Mouse (Mus musculus) ZHBTc4 (cell line): ENCODE measurements at regions not wholly inside any gene's neighbourhood (a gene's known extent, or its start where the extent isn't known, plus 50 kb on each side); places are given as distances from the start of the nearest gene placed in this dataset.

Experiments used
- DNase-seq: peaks from one replicate; pipeline ENCODE4 v3.0.0-alpha.2; 2011; ENCODE audit warnings: low read depth, low spot score

DNA sequence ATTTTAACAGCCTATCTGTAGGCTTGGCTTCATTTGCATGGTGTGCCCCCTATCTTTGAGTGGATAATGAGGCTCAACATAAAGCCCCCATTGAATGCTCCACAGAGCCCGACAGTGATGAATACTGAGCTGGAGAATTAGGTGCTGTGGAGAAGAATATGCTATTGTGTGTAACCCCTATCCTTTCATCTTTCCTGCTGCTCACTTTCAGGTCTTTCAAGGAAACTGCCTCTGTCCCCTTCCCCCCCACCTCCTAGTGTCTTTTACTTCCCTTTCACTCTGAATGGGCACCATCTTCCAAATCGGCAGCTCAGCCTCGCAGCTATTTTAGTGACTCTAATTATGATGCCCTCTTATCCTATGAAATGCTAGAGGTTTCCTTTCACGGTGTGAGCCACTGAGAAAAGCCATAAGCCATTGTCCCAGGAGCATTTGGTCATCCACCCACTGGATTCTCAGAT lies 549.8 kb upstream of the Btbd3 start:
- no peak for DNase-seq

DNA sequence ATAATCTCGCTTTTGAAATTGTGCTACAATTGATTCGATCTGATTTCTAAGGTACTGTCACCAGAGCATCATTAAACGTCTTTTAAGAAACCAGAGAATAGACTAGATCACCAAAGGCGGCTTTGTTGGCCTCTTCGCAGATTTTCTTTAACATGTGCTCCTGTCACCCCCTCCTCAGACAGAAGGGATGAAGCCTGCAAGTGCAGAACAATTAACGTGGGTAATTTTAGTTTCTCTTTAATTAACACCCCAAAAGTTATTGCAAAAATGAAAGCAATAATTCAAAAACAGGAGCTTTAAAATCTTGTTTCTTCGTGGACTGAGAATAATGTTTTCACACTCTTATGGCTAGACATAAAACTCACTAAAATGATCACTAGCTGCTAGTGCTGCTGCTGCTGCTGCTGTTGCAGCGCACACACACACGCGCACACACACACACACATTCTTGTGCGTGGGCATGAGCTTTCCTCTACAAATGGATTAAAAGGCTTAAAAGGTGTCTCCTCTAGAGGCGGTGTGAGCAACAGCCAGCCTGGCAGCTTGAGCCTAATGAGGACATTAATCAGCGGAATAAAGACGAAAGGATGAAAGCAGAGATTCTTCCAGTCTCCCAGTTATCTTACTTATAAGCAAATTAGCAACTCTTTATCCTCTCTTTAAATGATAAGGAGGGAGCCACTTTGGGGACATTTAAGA lies 550.5 kb upstream of the Btbd3 start:
- peak; percentile 4 for DNase-seq

DNA sequence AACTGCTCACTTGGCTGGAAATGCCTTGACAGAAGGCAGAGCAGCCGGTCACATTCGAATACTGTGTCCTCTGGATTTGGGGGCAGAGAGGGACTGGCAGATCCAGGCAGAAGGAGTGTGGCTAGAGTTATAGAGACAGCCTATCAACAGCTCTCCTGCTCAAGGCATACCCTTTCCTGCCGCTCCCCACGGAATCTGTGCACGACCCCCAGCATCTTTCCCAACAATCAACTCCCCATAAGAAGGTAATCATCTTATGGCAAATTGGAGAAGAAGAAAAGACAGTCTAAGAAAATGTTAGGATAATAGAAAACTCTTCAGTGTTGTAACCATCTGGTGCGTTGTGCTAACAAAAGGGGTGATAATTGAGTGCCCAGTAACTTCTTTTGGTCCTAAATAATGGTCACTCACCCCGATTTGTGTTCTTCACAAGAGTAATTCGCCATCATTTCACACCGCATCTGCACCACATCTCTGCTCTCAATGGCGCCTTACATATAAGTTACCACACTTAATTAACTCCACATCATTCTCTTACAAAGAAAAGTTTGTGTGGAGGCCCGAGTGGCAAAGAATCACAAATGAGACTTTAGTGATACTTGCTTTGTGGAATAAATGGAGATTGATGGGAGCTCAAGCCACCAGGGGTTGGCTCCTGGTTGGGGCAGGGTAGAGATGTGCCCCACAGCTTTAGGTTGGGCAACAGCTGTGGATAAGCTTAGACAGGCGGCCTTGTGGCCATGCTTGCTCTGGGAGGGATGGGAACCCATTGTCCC lies 551.2 kb upstream of the Btbd3 start:
- DNase-seq: no peak

DNA sequence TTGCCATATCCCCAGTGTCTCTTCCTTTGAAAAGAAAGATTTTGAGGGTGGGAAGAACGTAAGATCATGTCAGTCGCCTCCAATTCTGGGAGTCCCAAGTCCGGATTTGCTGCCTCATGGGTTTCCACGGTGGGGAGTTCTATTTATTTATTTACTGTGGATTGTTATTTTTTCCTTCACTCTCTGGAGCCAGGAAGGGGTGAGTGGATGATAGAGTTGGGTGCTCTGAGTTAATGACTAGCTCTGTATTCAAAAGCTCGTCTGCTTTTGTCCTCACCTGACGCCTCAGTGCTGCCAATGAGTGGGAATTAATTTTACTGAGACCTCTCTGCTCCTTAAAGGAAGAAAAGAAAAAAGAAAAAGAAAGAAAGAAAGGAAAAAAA lies 551.8 kb upstream of the Btbd3 start:
- DNase-seq: no peak

DNA sequence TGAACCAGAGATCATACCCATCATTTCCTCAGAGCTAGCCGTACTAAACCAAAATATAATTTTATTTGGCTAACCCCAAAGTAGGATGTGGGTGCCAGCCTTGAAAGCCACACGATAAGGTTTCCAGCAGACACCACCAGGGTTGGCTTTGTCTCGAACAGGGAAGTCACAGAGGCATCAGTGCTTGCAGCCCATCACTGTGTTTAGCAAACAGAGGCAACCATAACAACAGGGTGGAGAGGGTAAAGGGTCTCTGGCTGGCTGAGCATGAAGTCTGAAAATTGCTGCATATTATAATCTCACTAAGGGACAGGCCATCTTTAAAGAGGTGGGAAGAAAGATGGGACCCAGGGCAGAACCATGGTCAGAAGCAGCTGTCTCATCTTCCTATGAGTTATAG lies 552.3 kb upstream of the Btbd3 start:
- no peak for DNase-seq

DNA sequence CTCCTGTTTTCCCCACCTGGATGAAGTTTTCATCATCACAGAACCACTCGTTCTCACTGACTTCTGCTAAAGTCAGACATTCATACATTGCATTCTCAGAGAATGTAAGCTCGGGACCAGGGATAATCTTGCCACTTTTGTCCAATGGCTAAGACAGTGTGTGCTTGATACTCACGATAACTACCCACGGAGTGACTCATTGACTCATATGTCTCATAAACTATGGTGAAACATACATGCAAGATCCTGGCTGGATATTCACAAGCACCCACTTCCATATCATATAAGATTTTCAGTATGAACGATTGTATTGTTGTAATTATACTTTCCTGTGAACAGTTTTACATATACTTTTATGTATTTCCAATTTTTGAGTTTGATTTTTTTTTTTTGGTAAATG lies 560.5 kb upstream of the Btbd3 start:
- DNase-seq: no peak

DNA sequence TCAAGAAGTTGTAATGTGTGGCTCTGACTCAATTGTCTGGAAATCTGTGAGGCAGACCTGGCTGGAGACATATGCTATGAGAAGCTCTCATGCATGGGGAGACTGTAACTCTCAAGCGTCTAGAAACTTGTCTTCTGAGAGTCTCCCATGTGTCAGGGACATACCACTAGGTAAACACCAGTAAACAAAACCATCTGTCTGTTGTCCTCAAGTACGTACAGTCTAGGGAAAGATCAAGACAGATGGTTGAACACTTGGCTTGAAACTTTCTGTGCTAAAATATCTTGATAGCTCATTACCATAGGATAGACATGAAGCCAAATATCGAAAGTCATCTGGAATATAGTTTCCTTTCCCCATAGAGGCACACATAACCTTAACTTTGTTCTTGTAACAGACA lies 562.3 kb upstream of the Btbd3 start:
- DNase-seq: no peak

DNA sequence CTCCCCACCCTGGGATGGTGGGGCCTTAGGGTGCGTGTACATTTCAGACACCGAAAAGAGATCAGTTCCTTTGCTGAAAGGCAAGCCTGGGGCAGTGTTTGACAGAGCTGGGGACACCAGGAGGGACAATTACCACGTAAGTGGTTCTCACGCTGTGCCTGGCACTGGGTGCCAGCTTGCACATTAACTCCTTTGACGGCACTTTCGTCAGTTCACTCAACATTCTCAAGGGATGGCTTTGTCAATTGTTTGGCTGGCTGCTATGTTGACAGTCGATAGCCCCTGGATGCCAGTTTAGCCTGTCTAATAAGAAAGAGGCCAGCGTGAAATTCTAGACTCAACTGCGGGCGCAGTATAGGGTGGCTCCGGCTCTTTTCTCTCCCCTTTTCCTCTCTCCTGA lies 569.2 kb upstream of the Btbd3 start:
- DNase-seq: no peak

DNA sequence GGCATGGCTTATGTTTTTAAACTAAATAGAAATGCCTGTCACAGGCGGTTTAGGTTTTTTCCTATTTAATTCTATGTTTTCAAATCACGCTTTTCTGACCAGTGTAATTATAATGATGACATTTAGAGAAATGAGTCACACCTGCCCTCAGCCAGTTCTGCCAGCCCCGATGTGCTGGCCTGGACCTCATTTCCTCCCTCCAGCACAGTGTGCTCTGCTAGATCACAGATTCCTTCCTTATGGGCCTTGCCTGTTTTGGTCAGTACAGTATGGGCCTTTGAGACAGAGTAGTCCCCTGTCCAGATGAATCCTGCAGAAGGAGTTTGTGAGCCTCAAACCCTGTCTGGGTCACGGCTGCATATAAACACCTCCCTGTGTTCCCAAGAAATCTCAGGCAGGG lies 569.6 kb upstream of the Btbd3 start:
- DNase-seq: no peak

DNA sequence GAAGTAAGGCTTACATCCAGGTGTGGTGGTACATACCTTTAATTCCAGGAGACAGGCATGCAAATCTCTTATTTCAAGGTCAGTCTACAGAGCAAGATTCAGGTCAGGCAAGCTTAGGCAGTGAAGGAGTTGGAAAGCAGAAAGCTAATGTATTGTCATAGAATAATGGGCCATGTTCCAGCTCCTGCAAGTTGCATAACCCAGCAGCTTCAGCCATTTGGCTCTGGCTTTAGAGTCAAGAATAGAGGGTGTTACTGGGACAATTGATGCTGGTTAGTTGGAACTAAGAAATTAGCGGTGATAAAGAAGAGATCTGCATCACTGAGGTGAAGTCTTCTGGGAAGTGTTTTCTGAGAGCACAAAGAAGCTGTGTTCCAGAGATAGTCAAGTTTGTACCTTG lies 565.3 kb upstream of the Jag1 start:
- peak; percentile 7 for DNase-seq

DNA sequence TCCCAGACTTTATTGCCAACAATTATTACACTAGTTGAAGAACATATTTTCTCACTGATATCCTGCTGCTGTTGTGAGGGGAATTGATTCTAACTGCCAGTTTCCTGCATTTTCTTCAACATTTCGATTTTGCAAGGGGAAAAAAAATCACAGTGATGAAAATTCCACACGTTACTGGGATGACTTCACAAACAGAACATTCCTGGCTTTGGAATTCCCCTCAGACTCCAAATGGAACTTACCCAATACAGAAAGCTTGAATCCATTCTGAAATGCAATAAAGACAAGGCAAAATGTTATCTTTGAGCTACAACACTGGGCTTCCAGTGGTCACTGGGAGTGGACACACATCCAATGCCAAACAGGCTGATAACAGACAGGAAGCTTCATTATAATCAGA lies 546.7 kb upstream of the Jag1 start:
- DNase-seq: no peak

DNA sequence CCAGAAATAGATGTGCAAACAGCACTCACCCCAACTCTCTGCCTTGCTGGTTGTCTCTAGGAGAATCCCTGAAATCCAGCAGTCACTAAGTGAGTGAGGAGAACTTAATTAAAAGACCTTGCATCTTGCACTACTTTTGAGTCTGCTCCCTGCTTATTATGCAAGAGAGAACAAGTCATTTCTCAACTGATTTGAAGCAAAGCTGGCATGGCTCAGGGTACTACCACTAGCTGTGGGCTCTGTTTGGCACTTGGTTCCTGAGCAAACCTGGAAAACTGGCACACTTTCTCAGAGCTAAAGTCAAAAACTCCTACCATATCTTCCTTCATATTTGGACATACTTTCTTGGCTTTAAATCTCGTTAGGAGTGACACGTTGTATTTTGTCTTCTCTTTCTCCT lies 545.8 kb upstream of the Jag1 start:
- no peak for DNase-seq

DNA sequence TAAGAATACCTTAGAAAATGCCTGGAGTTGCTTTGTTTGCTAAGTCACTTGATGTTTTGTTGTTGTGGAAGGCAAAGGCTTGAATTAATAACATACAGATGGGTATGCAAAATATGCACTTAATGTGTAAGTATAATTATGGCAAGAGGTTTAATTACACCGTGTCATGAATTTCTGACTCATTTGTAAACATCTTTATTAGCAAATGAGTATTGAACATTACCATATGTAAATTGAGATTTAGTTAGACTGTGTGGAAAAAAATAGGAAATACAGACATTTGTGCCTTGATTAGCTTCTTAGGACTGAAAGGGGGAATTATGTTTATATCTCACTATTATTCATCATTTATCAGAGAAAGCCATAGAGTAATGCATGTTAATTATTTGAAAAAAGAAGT lies 544.0 kb upstream of the Jag1 start:
- DNase-seq: no peak

DNA sequence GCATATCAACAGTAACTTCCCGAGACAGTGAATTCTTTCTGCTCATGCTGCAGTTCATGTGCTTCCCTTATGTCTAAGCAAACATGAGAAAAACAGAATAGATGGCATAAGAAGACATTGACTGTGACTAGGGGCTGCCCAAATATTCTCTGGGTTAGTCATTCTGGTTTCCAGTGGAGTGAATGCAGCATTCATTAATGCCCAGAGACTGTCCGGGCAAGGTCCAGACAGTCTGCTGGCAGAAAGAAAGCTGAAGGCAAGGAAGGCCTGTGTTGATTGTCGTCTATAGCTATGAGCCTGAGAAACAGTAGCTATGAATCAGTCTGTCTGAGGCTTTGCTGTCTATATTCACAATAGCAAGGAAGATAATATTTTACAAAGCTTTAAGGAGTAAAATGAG lies 537.9 kb upstream of the Jag1 start:
- no peak for DNase-seq

DNA sequence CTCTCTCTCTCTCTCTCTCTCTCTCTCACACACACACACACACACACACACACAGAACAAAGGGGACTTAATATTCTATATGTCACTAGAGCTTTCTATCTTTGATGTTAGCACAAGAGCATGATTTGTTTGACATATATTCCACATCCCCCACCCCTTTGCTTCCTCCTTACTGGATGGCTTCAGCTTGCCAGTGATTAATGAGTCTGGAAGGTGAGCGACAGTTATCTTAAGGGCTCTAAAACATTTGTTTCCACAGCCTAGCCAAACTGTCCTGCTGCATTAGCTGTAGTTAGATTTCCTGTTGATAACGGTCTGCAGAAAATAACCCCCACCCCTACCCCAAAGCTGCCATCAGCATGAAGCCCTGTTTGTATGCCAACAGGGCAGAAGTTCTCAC lies 527.7 kb upstream of the Jag1 start:
- no peak for DNase-seq

DNA sequence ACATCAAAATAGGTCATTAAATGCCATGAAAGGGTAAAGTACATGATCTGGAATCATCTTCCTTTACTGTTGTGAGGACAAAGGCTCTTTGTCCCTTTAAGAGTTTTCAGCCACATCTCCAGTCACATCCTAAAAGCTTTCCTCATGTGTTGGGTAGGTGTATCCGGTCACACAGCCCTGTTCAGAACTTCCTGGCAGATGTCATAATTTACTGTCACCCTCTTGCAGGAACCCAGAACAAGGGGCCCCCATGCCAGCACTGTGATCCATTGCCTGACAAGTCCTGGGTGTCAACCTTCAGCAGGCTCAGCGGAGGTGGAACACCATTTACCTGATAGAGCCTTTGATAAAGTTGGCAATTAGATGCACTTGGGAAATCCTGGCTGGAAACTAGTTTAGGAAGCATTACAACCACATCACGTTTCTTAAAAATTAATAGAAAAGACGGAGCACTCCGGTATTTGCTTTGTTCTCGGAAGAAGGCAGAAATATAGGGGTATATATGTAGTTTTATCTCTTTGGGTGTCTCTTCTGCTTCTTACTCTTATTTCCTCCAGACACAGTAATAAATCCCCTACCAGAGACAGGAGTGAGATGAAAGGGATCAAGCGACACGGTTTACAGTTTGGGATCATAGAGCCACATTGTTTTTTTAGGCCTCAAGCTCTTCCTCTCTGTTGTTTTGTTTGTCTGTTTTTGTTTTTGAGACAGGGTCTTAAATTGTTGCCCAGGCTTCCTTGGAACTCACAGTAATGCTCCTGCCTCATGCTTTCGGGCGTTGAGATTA lies 527.0 kb upstream of the Jag1 start:
- DNase-seq: no peak

DNA sequence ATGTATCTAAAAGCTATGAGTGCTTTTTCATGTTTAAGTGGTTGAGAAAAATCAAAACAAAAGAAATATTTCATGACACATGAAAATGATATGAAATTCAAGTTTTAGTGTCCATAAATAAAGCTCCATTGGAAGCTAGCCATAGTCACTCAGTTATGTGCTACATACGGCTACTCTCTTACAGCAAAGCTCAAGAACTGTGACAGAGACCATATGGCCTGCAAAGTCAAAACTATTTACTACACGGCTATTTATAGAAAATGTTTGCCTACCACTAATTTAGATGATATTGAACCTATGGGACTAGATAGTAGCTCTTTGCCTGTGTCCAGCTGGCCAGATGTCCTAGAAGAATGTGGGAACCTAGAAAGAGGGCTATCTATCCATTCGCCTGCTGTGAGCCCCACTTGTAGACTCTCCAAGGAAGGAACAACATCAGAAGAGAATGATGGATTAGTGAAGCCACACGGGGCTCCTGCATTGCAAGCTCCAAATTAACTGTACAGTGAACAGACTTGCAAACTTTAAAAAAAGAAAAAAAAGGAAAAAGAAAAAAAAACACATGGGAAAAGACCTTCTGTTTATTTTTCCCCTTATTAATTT lies 518.7 kb upstream of the Jag1 start:
- no peak for DNase-seq

DNA sequence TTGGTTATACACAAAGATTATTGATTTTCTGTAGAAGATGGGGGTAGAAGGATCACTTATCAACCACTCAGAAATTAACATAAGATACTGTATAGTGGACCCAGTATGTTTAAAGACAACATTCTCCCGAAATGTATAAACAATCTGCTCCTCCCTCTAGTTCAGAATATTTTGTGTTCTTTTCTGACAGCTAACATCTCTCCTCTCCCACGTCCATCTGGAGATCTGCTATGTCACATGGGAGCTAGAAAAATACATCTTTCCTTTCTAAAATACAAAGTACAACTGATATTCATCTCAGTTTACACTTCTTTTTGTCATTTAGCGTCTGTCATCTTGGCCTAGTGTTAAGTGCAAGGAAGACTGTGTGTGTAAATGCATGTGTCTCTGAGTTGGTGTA lies 500.2 kb upstream of the Jag1 start:
- DNase-seq: no peak

DNA sequence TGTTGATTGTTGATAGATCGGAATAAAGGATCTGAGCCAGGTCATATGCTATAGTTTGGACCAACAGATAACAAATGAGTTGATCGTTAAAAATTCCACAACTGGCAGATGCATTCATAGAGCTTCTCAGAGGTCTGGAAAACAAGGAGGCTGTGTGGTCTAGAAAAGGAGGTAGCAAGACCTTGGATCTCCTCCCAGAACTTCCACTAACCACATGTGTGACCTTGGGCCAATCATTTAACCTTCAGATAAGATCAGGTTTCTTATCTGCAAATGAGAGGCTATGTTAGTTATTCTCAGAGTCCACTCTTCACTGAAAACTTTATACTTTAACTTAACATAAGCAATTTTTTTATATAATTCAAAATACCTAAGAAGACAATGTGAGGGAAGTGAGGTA lies 497.3 kb upstream of the Jag1 start:
- no peak for DNase-seq

DNA sequence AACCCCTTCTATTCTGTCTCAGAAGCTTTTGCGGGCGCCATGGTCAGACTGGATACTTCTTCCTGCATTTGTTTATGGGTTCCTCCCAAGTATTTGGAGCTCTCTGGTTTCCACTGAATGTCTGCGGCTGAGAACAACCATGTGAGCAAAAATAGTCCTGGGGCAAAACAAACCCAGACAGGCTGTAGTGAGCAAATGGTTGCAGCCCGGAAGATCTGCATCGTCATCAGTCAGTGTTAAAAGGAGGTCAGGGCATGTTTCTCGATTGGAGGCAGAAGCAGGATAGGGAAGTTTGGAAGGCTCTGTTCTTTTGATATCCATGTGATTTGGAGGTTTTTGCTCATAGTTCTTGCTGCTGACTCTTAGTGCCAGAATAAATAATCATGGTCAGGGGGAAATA lies 492.1 kb upstream of the Jag1 start:
- no peak for DNase-seq

DNA sequence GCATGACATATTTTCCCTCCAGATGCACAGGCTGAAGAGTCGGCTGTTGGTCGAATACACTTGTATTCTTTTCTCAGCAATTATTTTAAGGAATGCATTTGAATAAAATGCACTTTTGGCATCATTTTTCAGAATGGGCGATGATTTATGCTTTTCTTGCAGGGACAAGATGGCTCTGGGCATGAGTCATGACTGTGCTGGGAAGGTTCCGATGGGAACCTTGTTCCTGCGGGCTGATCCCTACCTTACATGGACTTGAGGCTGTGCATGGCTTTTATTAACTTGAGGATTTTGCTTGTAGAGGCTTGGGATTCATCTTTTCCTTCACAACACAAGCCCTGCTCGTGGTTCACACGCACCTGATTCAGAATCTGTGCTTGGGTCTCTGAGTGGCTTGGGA lies 481.7 kb upstream of the Jag1 start:
- no peak for DNase-seq

DNA sequence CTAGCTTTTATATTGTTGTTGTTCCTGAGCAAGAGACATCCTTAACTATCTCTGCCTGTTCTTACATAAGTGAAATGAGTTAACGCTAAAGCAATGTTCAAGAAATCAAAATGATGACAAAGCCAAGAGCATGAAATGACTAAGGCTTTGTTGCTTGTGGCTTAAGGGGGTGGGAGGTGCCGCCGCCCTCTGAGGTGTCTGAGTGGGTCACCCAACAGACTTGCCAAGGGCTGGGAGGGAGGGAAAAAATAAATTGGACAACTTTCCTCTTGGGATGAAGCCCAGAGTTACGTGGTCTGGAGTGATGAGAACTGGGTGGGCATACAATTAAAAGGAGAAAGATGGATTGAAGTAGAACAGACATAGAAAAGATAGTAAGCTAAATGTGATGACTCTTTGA lies 478.1 kb upstream of the Jag1 start:
- DNase-seq: no peak
